Mouse (Mus musculus) midbrain, embryonic 15.5 days (tissue): Measurements from ENCODE around the gene Nckap5l. TPM values are rescaled to one million over a fixed set of nuclear protein-coding genes. Genes with fewer than 3 reads are reported as not detected.

ENCODE experiments used
- ATAC-seq: fragments of 200-750 bp; cut with Nextera tagmentation; replicated peaks from 2 replicates; pipeline ENCODE4 v1.8.0; 2017; ENCODE audit warnings: moderate TSS enrichment
- H3K27ac ChIP-seq: fragments of 300-500 bp; sonication (generic); 2 replicates; pipeline ENCODE4 v1.5.1; 2015; ENCODE audit warnings: mild to moderate bottlenecking, inconsistent platforms
- H3K27me3 ChIP-seq: fragments of 300-500 bp; sonication (generic); replicated peaks from 2 replicates; pipeline ENCODE4 v1.6.1; 2015; ENCODE audit warnings: inconsistent platforms
- H3K36me3 ChIP-seq: fragments of 300-500 bp; sonication (generic); replicated peaks from 2 replicates; pipeline ENCODE4 v1.6.1; 2015; ENCODE audit warnings: inconsistent platforms
- H3K4me1 ChIP-seq: fragments of 300-500 bp; sonication (generic); 2 replicates; pipeline ENCODE4 v1.6.1; 2015; ENCODE audit warnings: inconsistent platforms
- H3K4me2 ChIP-seq: fragments of 300-500 bp; sonication (generic); 2 replicates; pipeline ENCODE4 v1.6.1; 2015; ENCODE audit warnings: inconsistent platforms, mild to moderate bottlenecking, moderate library complexity
- H3K4me3 ChIP-seq: fragments of 300-500 bp; sonication (generic); 2 replicates; pipeline ENCODE4 v1.5.1; 2015; ENCODE audit warnings: mild to moderate bottlenecking, inconsistent platforms
- H3K9ac ChIP-seq: fragments of 300-500 bp; sonication (generic); 2 replicates; pipeline ENCODE4 v1.6.1; 2015; ENCODE audit warnings: mild to moderate bottlenecking, inconsistent platforms
- H3K9me3 ChIP-seq: fragments of 300-500 bp; sonication (generic); 2 replicates; pipeline ENCODE4 v1.6.1; 2016; ENCODE audit warnings: inconsistent platforms
- WGBS: fragments of 180-500 bp; shearing (Covaris S2); methylation state at CpG from one replicate; pipeline ENCODE4 v1.1.7; 2015; ENCODE audit warnings: mixed read lengths; 5-methylcytosine and 5-hydroxymethylcytosine counted together
- polyA plus RNA-seq: library from polyadenylated mRNA; unstranded; fragments of >200 nt; fragmentation: Nextera tagmentation; extraction: Ambion mirVana; gene quantifications from 2 replicates; pipeline ENCODE4 v1.2.1, GENCODE M21; 2015

Gene Nckap5l
- polyA plus RNA-seq, 1 experiment from 2014 or later = 15.6 TPM

GRCm38 (mm10) chr15:99420521-99421014 lies 37.0 kb downstream of the Nckap5l start:
- Histone ChIP-seq H3K4me3 (no peak overlapping the region), H3K27ac (peak overlapping the region; percentile 68), H3K9ac (no peak overlapping the region), H3K4me1 (peaks cover 16% of the 10 kb centered on the region), H3K9me3 (no peaks in the 10 kb centered on the region), H3K27me3 (no peaks in the 10 kb centered on the region), H3K4me2 (peak overlapping the region; percentile 32), H3K36me3 (0 out of 2 replicates have a peak, but pooled peaks cover 5% of the 10 kb centered on the region)
- peak; percentile 48; the same call in 1 of the 2 replicates for ATAC-seq
- WGBS = 3% methylated on average over 12 of the region's 12 CpGs

DNA sequence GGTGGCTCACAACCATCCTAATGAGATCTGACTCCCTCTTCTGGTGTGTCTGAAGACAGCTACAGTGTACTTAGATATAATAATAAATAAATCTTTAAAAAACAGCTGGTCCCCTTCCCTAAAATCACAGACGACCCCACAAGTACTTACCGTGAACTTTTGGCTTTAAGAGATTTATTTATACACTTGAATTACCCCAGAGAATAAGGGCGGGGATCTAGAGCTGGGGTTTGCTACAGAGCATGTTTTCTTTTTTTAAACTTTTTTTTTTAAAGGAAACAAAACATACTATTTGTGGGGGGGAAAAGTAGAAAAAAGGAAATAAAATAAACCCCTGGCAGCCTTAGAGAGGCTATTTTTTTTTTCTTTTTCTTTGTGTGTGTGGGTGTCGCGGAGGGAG lies 37.4 kb downstream of the Nckap5l start:
- H3K9ac ChIP-seq = no peak overlapping the region
- no peak for ATAC-seq
- H3K36me3 ChIP-seq = 0 out of 2 replicates have a peak, but pooled peaks cover 5% of the 10 kb centered on the region
- peak overlapping the region; percentile 32 for H3K4me2 ChIP-seq
- WGBS = 17% methylated on average over 5 of the region's 5 CpGs
- H3K4me1 ChIP-seq = peaks cover 16% of the 10 kb centered on the region
- H3K9me3 ChIP-seq = no peaks in the 10 kb centered on the region
- peak overlapping the region; percentile 68; the same call in 1 of the 2 replicates for H3K27ac ChIP-seq
- H3K4me3 ChIP-seq = no peak overlapping the region
- H3K27me3 ChIP-seq = no peaks in the 10 kb centered on the region

DNA sequence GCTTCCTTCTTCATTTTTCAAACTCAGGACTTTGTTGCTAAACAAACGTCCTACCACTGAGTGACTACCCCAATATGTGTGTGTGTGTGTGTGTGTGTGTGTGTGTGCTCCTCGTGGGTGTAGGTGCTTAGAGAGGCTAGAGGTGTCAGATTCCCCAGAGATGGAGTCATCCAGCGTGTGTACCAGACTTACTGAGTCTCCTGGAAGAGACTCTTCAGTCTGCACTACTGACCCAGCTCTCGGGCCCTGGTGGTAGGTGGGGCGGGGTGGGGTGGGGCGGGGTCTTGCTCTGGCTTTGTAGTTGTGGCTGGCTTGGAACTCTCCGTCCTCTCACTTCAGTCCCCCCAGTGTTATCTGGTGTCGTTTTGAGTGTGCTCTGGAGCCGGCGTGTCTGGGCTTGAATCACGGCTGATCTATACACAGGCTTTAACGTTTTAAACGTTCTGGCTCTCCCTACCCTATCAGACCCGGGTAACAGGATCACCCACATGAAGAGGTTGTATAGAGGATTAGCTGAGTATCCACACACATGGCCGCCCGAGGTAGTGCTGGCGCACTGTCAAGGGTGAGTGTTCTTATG lies 39.8 kb downstream of the Nckap5l start:
- Histone ChIP-seq H3K4me3 (no peak overlapping the region), H3K4me1 (peaks cover 16% of the 10 kb centered on the region), H3K4me2 (no peak overlapping the region), H3K36me3 (no peaks in the 10 kb centered on the region), H3K9ac (no peak overlapping the region), H3K27me3 (no peaks in the 10 kb centered on the region), H3K9me3 (no peaks in the 10 kb centered on the region), H3K27ac (no peak overlapping the region)
- 44% methylated on average over 17 of the region's 17 CpGs for WGBS
- ATAC-seq = no peak

- no peaks in the 10 kb centered on the region for H3K9me3 ChIP-seq
- WGBS = 45% methylated on average over 4 of the region's 4 CpGs
These were observed 40.6 kb downstream of the Nckap5l start for GRCm38 (mm10) chr15:99416957-99417356.

DNA sequence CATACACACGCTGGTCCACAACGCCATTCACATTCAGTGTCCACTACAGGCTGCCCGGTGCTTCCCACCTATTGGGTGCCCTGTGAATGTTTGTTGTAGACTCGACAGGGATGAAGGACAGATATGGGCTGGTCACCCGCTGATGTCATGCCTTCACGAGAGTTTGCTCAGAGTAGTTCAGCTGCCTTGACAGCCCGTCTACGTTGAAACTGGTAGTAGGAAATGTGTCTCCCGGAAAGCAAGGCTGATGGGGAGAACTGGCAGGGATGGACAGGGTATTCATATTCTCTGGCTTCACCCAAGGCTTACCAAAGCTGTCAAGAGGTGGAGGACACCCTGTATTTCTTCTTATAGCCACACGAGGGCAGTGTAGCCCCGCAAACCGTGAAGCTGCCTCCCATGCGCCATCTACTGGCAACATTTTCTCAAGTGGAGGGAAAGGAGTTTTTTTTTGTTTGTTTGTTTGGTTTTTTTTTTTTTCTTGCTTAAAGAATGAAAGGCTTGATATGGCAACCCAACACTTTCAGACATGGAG lies 41.1 kb downstream of the Nckap5l start:
- Histone ChIP-seq H3K27ac (no peak overlapping the region), H3K27me3 (no peaks in the 10 kb centered on the region), H3K9ac (no peak overlapping the region), H3K36me3 (no peaks in the 10 kb centered on the region), H3K4me3 (no peak overlapping the region), H3K9me3 (no peaks in the 10 kb centered on the region), H3K4me1 (peaks cover 16% of the 10 kb centered on the region), H3K4me2 (peak overlapping the region; percentile 7; the same call in 1 of the 2 replicates)
- WGBS = 19% methylated on average over 13 of the region's 13 CpGs
- peak; percentile 35; the same call in 1 of the 2 replicates for ATAC-seq

More at GRCm38 (mm10) chr15:99416957-99417356, 40.6 kb downstream of the Nckap5l start:
- ATAC-seq = no peak
- peaks cover 16% of the 10 kb centered on the region for H3K4me1 ChIP-seq
- H3K27ac ChIP-seq = no peak overlapping the region
- no peak overlapping the region for H3K4me2 ChIP-seq
- no peak overlapping the region for H3K9ac ChIP-seq
- H3K36me3 ChIP-seq = no peaks in the 10 kb centered on the region
- no peak overlapping the region for H3K4me3 ChIP-seq
- H3K27me3 ChIP-seq = no peaks in the 10 kb centered on the region

DNA sequence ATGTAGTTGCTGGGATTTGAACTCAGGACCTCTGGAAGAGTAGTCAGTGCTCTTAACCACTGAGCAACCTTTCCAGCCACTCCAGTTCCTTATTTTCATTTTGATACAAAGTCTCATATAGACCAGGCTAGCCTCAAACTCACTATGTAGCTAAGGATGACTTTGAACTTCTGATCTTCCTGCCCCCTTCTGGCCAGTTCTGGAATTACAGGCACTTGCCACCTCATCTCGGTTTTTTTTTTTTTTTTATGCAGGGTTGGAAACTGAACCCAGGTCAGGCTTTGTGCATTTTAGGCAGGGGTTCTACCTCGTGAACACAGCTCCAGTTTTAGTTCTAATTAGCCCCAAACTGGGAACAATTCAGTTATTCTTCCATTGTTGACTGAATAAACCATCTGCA lies 41.8 kb downstream of the Nckap5l start:
- H3K9ac ChIP-seq = no peak overlapping the region
- H3K4me1 ChIP-seq = peaks cover 11% of the 10 kb centered on the region
- H3K4me3 ChIP-seq = no peak overlapping the region
- H3K27ac ChIP-seq = no peak overlapping the region
- 21% methylated on average over 2 of the region's 2 CpGs for WGBS
- H3K36me3 ChIP-seq = no peaks in the 10 kb centered on the region
- no peak overlapping the region for H3K4me2 ChIP-seq
- ATAC-seq = no peak
- H3K9me3 ChIP-seq = no peaks in the 10 kb centered on the region
- no peaks in the 10 kb centered on the region for H3K27me3 ChIP-seq

GRCm38 (mm10) chr15:99411747-99412146 lies 45.8 kb downstream of the Nckap5l start:
- no peak for ATAC-seq
- Histone ChIP-seq H3K9ac (no peak overlapping the region), H3K4me2 (no peak overlapping the region), H3K9me3 (no peaks in the 10 kb centered on the region), H3K27ac (no peak overlapping the region), H3K4me3 (no peak overlapping the region), H3K4me1 (0 out of 2 replicates have a peak, but pooled peaks cover 3% of the 10 kb centered on the region), H3K27me3 (no peaks in the 10 kb centered on the region), H3K36me3 (peaks cover 27% of the 10 kb centered on the region)
- 63% methylated on average over 14 of the region's 14 CpGs for WGBS

DNA sequence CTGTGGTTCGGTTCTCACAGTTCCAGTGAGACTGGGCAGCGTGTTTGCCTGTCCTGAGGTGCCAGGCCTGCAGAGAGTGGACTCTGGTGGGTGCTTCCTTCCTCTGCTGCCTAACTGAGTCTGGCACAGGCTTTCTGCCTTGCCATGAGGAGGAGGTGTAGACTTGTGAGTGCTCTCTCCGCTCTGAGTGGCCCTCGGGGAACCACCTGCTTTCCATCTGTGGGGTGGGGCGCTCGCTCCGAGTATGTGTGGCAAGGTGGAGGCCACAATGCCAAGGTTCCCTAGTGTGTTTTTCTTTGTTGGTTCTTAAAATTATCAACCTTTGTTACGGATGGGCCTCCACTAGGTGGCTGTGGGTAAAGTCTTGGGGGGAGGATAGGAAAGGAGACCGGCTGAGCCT lies 48.7 kb downstream of the Nckap5l start:
- H3K27ac ChIP-seq = no peak overlapping the region
- peaks cover 50% of the 10 kb centered on the region for H3K36me3 ChIP-seq
- 94% methylated on average over 9 of the region's 9 CpGs for WGBS
- no peak overlapping the region for H3K4me3 ChIP-seq
- no peaks in the 10 kb centered on the region for H3K4me1 ChIP-seq
- no peaks in the 10 kb centered on the region for H3K9me3 ChIP-seq
- no peak for ATAC-seq
- H3K27me3 ChIP-seq = no peaks in the 10 kb centered on the region
- H3K4me2 ChIP-seq = no peak overlapping the region
- no peak overlapping the region for H3K9ac ChIP-seq

GRCm38 (mm10) chr15:99406986-99407570 lies 50.5 kb downstream of the Nckap5l start:
- Histone ChIP-seq H3K4me1 (no peaks in the 10 kb centered on the region), H3K36me3 (peaks cover 55% of the 10 kb centered on the region), H3K4me2 (no peak overlapping the region), H3K27ac (no peak overlapping the region), H3K4me3 (no peak overlapping the region), H3K27me3 (no peaks in the 10 kb centered on the region), H3K9me3 (no peaks in the 10 kb centered on the region), H3K9ac (no peak overlapping the region)
- ATAC-seq = no peak
- 90% methylated on average over 15 of the region's 15 CpGs for WGBS

DNA sequence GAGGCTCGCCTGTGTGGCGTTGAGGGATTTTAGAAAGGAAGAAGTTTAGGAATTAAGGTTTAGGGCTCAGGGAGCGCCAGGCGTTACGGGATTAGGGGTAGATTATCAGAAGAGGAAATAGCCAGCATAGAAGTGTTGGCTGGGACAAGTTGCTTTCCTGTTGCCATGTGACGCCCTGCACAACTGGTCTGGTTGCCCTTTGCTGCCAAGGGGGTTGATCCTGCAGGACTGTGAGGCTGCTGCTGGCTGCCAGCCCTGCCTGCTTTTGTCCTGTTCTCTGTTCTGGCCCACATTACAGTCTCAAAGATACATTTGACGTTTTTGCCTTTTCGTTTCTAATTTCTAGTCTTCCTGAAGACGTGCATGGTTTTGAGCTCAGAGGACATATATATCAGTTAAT lies 52.4 kb downstream of the Nckap5l start:
- ATAC-seq = no peak
- Histone ChIP-seq H3K4me3 (no peak overlapping the region), H3K4me2 (no peak overlapping the region), H3K9ac (no peak overlapping the region), H3K9me3 (no peaks in the 10 kb centered on the region), H3K27ac (no peak overlapping the region), H3K27me3 (no peaks in the 10 kb centered on the region), H3K4me1 (0 out of 2 replicates have a peak, but pooled peaks cover 2% of the 10 kb centered on the region), H3K36me3 (peaks cover 55% of the 10 kb centered on the region)
- WGBS = 81% methylated on average over 9 of the region's 9 CpGs

- peaks cover 17% of the 10 kb centered on the region; the same call in 1 of the 2 replicates for H3K4me1 ChIP-seq
- no peaks in the 10 kb centered on the region for H3K9me3 ChIP-seq
- no peak overlapping the region for H3K4me2 ChIP-seq
- H3K4me3 ChIP-seq = no peak overlapping the region
- no peaks in the 10 kb centered on the region for H3K27me3 ChIP-seq
- peaks cover 43% of the 10 kb centered on the region for H3K36me3 ChIP-seq
- H3K9ac ChIP-seq = no peak overlapping the region
- no peak overlapping the region for H3K27ac ChIP-seq
- 95% methylated on average over 12 of the region's 12 CpGs for WGBS
- no peak for ATAC-seq
These were observed 54.2 kb downstream of the Nckap5l start for GRCm38 (mm10) chr15:99403159-99403889.

GRCm38 (mm10) chr15:99400602-99401001 lies 56.9 kb downstream of the Nckap5l start:
- peaks cover 33% of the 10 kb centered on the region for H3K4me1 ChIP-seq
- 92% methylated on average over 6 of the region's 6 CpGs for WGBS
- no peak for ATAC-seq
- H3K4me3 ChIP-seq = no peak overlapping the region
- no peak overlapping the region for H3K27ac ChIP-seq
- peaks cover 17% of the 10 kb centered on the region for H3K36me3 ChIP-seq
- H3K9ac ChIP-seq = no peak overlapping the region
- no peak overlapping the region for H3K4me2 ChIP-seq
- H3K9me3 ChIP-seq = no peaks in the 10 kb centered on the region
- H3K27me3 ChIP-seq = no peaks in the 10 kb centered on the region
